ENCODE assay signal across 8 mouse cellular contexts in genomic region chr6:125163801-125164657, GRCm38 (mm10). TPM values are rescaled to one million over a fixed set of nuclear protein-coding genes. Genes with fewer than 3 reads are reported as not detected.
DNase-seq lines count a peak whose midpoint lies in the region; ATAC-seq and TF ChIP-seq lines count a peak whose summit lies in the region.

No protein-coding gene starts in this region.

- H3K4me2 ChIP-seq in kidney, embryonic 14.5 days (replicated peaks; ENCODE audit: low read depth, low read length), result peak overlapping the region; percentile 54

- no peak for TF ChIP-seq POLR2A in thymus, adult 2 months (IDR thresholded peaks at IDR 0.05; ENCODE audit: control insufficient read depth, extremely low read depth, insufficient read depth, low read length, poor library complexity)

- peaks cover 22% of the 10 kb centered on the region for H3K4me1 ChIP-seq in thymus, adult 2 months (replicated peaks; ENCODE audit: control insufficient read depth, insufficient read depth, low read length)
- peaks cover 24% of the 10 kb centered on the region for H3K4me1 ChIP-seq in kidney, embryonic 14.5 days (ENCODE audit: control insufficient read depth, insufficient read depth, low read length)

- H3K4me3 ChIP-seq in thymus, adult 2 months (ENCODE audit: control insufficient read depth, insufficient read depth, low read length), result peak overlapping the region; percentile 92
- H3K4me3 ChIP-seq in kidney, embryonic 14.5 days (ENCODE audit: low read length), result peak overlapping the region; percentile 74

- no peaks in the 10 kb centered on the region for H3K9me3 ChIP-seq in kidney, embryonic 14.5 days (ENCODE audit: control insufficient read depth, low read length)

- DNase-seq in CD4-positive, CD25-positive, alpha-beta regulatory T cell, adult 2 months (ENCODE audit: low read depth, low spot score), result peak; percentile 52
- no peak for DNase-seq in thymus, adult 2 months
- DNase-seq in thymus, adult 18-20 months, result no peak
- peak; percentile 82 for DNase-seq in gastrocnemius, postnatal 25 days

- 10% methylated on average over 20 of the region's 20 CpGs for WGBS in thymus, adult 2 months
- WGBS in kidney, embryonic 14.5 days, result 3% methylated on average over 20 of the region's 20 CpGs

- H3K36me3 ChIP-seq in thymus, adult 2 months (ENCODE audit: control insufficient read depth, insufficient read depth, low read length), result peaks cover 38% of the 10 kb centered on the region
- H3K36me3 ChIP-seq in kidney, embryonic 14.5 days (ENCODE audit: control insufficient read depth, insufficient read depth, low read length), result peaks cover 65% of the 10 kb centered on the region

- H3K27me3 ChIP-seq in thymus, adult 2 months (ENCODE audit: control insufficient read depth, insufficient read depth, low read length), result no peaks in the 10 kb centered on the region
- no peaks in the 10 kb centered on the region for H3K27me3 ChIP-seq in kidney, embryonic 14.5 days (ENCODE audit: control insufficient read depth, insufficient read depth, low read length)

- H3K9ac ChIP-seq in kidney, embryonic 14.5 days (ENCODE audit: low read depth, low read length), result peak overlapping the region; percentile 89

- ATAC-seq in CD4-positive, CD25-positive, alpha-beta regulatory T cell, adult 4 months, result no peak
- no peak for ATAC-seq in kidney, embryonic 14.5 days (ENCODE audit: low FRiP score, low TSS enrichment)
- peak; percentile 26 for ATAC-seq in megakaryocyte, adult 5-6 weeks (ENCODE audit: poor library complexity, severe bottlenecking)
- no peak for ATAC-seq in megakaryocyte progenitor cell, adult 5-6 weeks (replicated peaks; ENCODE audit: poor library complexity)

- TF ChIP-seq CTCF in thymus, adult 2 months (IDR thresholded peaks at IDR 0.05; ENCODE audit: borderline replicate concordance, control insufficient read depth, extremely low read depth, insufficient read depth, low read length, poor library complexity), result no peak

- peak overlapping the region; percentile 48 for H3K27ac ChIP-seq in thymus, adult 2 months (ENCODE audit: control insufficient read depth, insufficient read depth, low read length)
- H3K27ac ChIP-seq in kidney, embryonic 14.5 days (ENCODE audit: low read depth, low read length), result peak overlapping the region; percentile 83; the same call in 1 of the 2 replicates

RNA-seq across cellular contexts. Expression of gene Gapdh, which starts 2.2 kb away (rescaled TPM):
- 100 to 1,000 TPM; 215 to 384 TPM for polyA plus RNA-seq in CD4-positive, CD25-positive, alpha-beta regulatory T cell, adult 4 months (2017; shearing (Covaris generic))
- polyA plus RNA-seq in thymus, adult 2 months (2012; rRNA removed), result 3,688 and 4,326 TPM in 2 replicates
- over 10,000 TPM; 11,297 to 11,631 TPM for total RNA-seq in gastrocnemius, postnatal 25 days (2021)
- 2,196 and 2,293 TPM in 2 replicates for polyA plus RNA-seq in kidney, embryonic 14.5 days (2014; fragmentation: Nextera tagmentation; extraction: Ambion mirVana)
- total RNA-seq in megakaryocyte, adult 5-6 weeks (2015), result 2,892 and 2,923 TPM in 2 replicates
- 1,028 and 1,070 TPM in 2 replicates for total RNA-seq in megakaryocyte, adult 5-6 weeks (2017)
- 3,979 and 4,068 TPM in 2 replicates for total RNA-seq in megakaryocyte progenitor cell, adult 5-6 weeks (2015)
- total RNA-seq in megakaryocyte progenitor cell, adult 5-6 weeks (2017), result 1,418 and 1,569 TPM in 2 replicates

RNA-seq across cellular contexts. Expression of gene Iffo1, which starts 19.0 kb away (rescaled TPM):
- 10 to 100 TPM in 1 of 2 experiments, 1 to 10 TPM in 1; 9.5 to 10.6 TPM for polyA plus RNA-seq in CD4-positive, CD25-positive, alpha-beta regulatory T cell, adult 4 months (2017; shearing (Covaris generic))
- polyA plus RNA-seq in thymus, adult 2 months (2012; rRNA removed), result 90.4 and 94.6 TPM in 2 replicates
- 10 to 100 TPM; 12.4 to 15.3 TPM for total RNA-seq in gastrocnemius, postnatal 25 days (2021)
- polyA plus RNA-seq in kidney, embryonic 14.5 days (2014; fragmentation: Nextera tagmentation; extraction: Ambion mirVana), result 7.0 and 7.4 TPM in 2 replicates
- 18.6 and 20.1 TPM in 2 replicates for total RNA-seq in megakaryocyte, adult 5-6 weeks (2015)
- total RNA-seq in megakaryocyte, adult 5-6 weeks (2017), result 14.3 and 21.7 TPM in 2 replicates
- 14.3 and 18.1 TPM in 2 replicates for total RNA-seq in megakaryocyte progenitor cell, adult 5-6 weeks (2015)
- total RNA-seq in megakaryocyte progenitor cell, adult 5-6 weeks (2017), result 14.2 and 15.7 TPM in 2 replicates

RNA-seq across cellular contexts. Expression of gene Ncapd2, which starts 27.5 kb away (rescaled TPM):
- polyA plus RNA-seq in CD4-positive, CD25-positive, alpha-beta regulatory T cell, adult 4 months (2017; shearing (Covaris generic)), result 10 to 100 TPM; 22.6 to 49.4 TPM
- 430 and 598 TPM in 2 replicates for polyA plus RNA-seq in thymus, adult 2 months (2012; rRNA removed)
- 10 to 100 TPM; 12.1 to 12.7 TPM for total RNA-seq in gastrocnemius, postnatal 25 days (2021)
- polyA plus RNA-seq in kidney, embryonic 14.5 days (2014; fragmentation: Nextera tagmentation; extraction: Ambion mirVana), result 99.6 and 150 TPM in 2 replicates
- 195 and 225 TPM in 2 replicates for total RNA-seq in megakaryocyte, adult 5-6 weeks (2015)
- 181 and 231 TPM in 2 replicates for total RNA-seq in megakaryocyte, adult 5-6 weeks (2017)
- 205 and 228 TPM in 2 replicates for total RNA-seq in megakaryocyte progenitor cell, adult 5-6 weeks (2015)
- 207 and 256 TPM in 2 replicates for total RNA-seq in megakaryocyte progenitor cell, adult 5-6 weeks (2017)

RNA-seq across cellular contexts. Expression of gene Mrpl51, which starts 27.6 kb away (rescaled TPM):
- 10 to 100 TPM; 67.5 to 77.7 TPM for polyA plus RNA-seq in CD4-positive, CD25-positive, alpha-beta regulatory T cell, adult 4 months (2017; shearing (Covaris generic))
- 68.1 and 70.7 TPM in 2 replicates for polyA plus RNA-seq in thymus, adult 2 months (2012; rRNA removed)
- total RNA-seq in gastrocnemius, postnatal 25 days (2021), result 100 to 1,000 TPM; 214 to 227 TPM
- polyA plus RNA-seq in kidney, embryonic 14.5 days (2014; fragmentation: Nextera tagmentation; extraction: Ambion mirVana), result 203 and 238 TPM in 2 replicates
- 91.9 and 106 TPM in 2 replicates for total RNA-seq in megakaryocyte, adult 5-6 weeks (2015)
- total RNA-seq in megakaryocyte, adult 5-6 weeks (2017), result 72.8 and 81.9 TPM in 2 replicates
- 144 and 171 TPM in 2 replicates for total RNA-seq in megakaryocyte progenitor cell, adult 5-6 weeks (2015)
- 128 and 156 TPM in 2 replicates for total RNA-seq in megakaryocyte progenitor cell, adult 5-6 weeks (2017)

RNA-seq across cellular contexts. Expression of gene Nop2, which starts 32.3 kb away (rescaled TPM):
- 10 to 100 TPM; 51.5 to 59.7 TPM for polyA plus RNA-seq in CD4-positive, CD25-positive, alpha-beta regulatory T cell, adult 4 months (2017; shearing (Covaris generic))
- 26.4 and 28.6 TPM in 2 replicates for polyA plus RNA-seq in thymus, adult 2 months (2012; rRNA removed)
- 10 to 100 TPM; 14.6 to 18.6 TPM for total RNA-seq in gastrocnemius, postnatal 25 days (2021)
- 58.2 and 67.2 TPM in 2 replicates for polyA plus RNA-seq in kidney, embryonic 14.5 days (2014; fragmentation: Nextera tagmentation; extraction: Ambion mirVana)
- total RNA-seq in megakaryocyte, adult 5-6 weeks (2015), result 8.5 and 12.1 TPM in 2 replicates
- 22.6 and 24.6 TPM in 2 replicates for total RNA-seq in megakaryocyte, adult 5-6 weeks (2017)
- total RNA-seq in megakaryocyte progenitor cell, adult 5-6 weeks (2015), result 42.8 and 43.7 TPM in 2 replicates
- 82.3 and 83.8 TPM in 2 replicates for total RNA-seq in megakaryocyte progenitor cell, adult 5-6 weeks (2017)

Comparison
In these comparisons a context has a peak if more than half of its experiments do, and no peak if none do; other contexts are left out.
1. DNase-seq: peak in CD4-positive, CD25-positive, alpha-beta regulatory T cell, adult 2 months (single experiment) and gastrocnemius, postnatal 25 days (single experiment); none in thymus, adult 2 months (single experiment) and thymus, adult 18-20 months (0 of 2).
2. RNA of gene Ncapd2, which starts 27.5 kb away (total RNA-seq): 181 to 231 TPM in megakaryocyte, adult 5-6 weeks and 205 to 256 TPM in megakaryocyte progenitor cell, adult 5-6 weeks; 12.1 to 12.7 TPM in gastrocnemius, postnatal 25 days; every median in the first group is over 10 times any median in the second.